Mouse (Mus musculus): ENCODE measurements around the gene Erh. TPM values are rescaled to one million over a fixed set of nuclear protein-coding genes. Genes with fewer than 3 reads are reported as not detected.
A peak's percentile ranks its signal among the peaks of the same experiment; 100 is the strongest.

The Erh gene
- polyA plus RNA-seq, 1 experiment from 2014 or later = 324 TPM

DNA sequence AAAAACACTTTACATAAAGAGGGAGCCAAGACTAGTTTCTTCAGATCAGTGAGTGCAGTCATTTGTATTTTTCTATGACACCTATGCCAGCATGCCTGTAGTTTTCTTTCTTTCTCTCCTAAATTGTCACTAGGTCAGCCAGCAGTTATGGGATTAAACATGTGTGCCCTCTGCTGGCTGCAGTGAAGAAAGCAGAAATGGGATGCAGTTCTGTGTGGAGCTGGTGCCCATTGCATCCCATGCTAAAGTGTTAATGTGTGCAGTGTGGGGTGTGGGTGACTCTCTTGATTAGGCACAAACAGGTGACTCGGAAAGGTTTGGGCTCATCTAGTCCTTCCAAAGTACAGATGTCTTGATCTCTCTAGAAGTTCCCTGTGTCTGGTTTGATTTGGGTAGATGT, 37.2 kb upstream of the Erh start:
- Histone ChIP-seq H3K9ac (ENCODE audit: low read length) (no peak overlapping the region), H3K36me3 (ENCODE audit: control insufficient read depth, insufficient read depth, low read length) (peaks cover 25% of the 10 kb centered on the region), H3K4me3 (ENCODE audit: low read depth, low read length) (no peak overlapping the region), H3K27ac (ENCODE audit: low read depth, low read length) (no peak overlapping the region), H3K4me2 (ENCODE audit: low read length) (no peak overlapping the region), H3K9me3 (replicated peaks; ENCODE audit: control insufficient read depth, low read length) (no peaks in the 10 kb centered on the region), H3K4me1 (ENCODE audit: control insufficient read depth, insufficient read depth, low read length) (no peaks in the 10 kb centered on the region), H3K27me3 (replicated peaks; ENCODE audit: control insufficient read depth, insufficient read depth, low read length) (no peaks in the 10 kb centered on the region)
- DNase-seq (ENCODE audit: low spot score) = peak; percentile 61
- WGBS = 76% methylated on average over 1 of the region's 1 CpGs
- ATAC-seq = no peak

DNA sequence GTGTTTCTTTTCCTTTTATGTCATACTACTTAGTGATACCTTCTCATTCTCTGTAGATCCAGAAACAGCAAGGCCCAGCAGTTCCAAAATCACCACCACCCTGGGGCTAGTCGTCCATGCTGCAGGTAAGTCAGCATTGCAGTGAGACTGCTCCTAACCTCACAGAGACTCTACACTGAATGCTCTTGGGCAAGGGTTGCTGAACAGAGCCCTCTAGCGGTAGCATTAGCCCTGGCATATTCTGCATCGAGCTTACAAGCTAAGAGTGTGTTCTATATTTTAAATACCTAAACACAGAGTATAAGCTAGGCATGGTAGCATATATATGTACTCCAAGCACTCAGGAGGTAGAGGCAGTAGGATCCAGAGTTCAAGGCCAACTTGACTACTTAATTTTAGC, 29.0 kb upstream of the Erh start:
- H3K4me1 ChIP-seq (ENCODE audit: control insufficient read depth, insufficient read depth, low read length) = no peaks in the 10 kb centered on the region
- no peaks in the 10 kb centered on the region for H3K27me3 ChIP-seq (replicated peaks; ENCODE audit: control insufficient read depth, insufficient read depth, low read length)
- DNase-seq (ENCODE audit: low spot score) = peak; percentile 76
- WGBS = 17% methylated on average over 3 of the region's 3 CpGs
- H3K9me3 ChIP-seq (replicated peaks; ENCODE audit: control insufficient read depth, low read length) = no peaks in the 10 kb centered on the region
- H3K4me2 ChIP-seq (ENCODE audit: low read length) = no peak overlapping the region
- H3K27ac ChIP-seq (ENCODE audit: low read depth, low read length) = no peak overlapping the region
- no peak for ATAC-seq
- no peak overlapping the region for H3K4me3 ChIP-seq (ENCODE audit: low read depth, low read length)
- no peak overlapping the region for H3K9ac ChIP-seq (ENCODE audit: low read length)
- peaks cover 50% of the 10 kb centered on the region for H3K36me3 ChIP-seq (ENCODE audit: control insufficient read depth, insufficient read depth, low read length)

DNA sequence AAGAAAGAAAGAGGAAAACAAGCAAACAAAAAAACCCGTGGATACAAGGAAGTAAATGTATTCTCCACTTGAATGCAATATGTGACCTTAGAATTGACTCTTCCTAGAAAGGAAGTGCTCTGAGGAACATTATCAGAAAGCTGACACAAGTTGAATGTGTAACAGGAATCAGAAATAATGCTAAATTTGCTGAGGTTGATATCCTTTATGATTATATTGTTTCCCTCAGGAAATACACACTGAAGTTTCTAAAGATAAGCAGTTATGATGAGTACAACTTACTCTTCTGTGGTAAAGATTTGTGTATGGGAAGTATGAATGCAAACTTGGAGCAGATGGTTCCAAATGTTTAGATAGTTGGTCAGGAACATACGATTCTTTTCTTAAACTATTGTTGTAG, 24.2 kb upstream of the Erh start:
- Histone ChIP-seq H3K9me3 (replicated peaks; ENCODE audit: control insufficient read depth, low read length) (no peaks in the 10 kb centered on the region), H3K27me3 (replicated peaks; ENCODE audit: control insufficient read depth, insufficient read depth, low read length) (no peaks in the 10 kb centered on the region), H3K36me3 (ENCODE audit: control insufficient read depth, insufficient read depth, low read length) (peaks cover 28% of the 10 kb centered on the region), H3K4me2 (ENCODE audit: low read length) (no peak overlapping the region), H3K9ac (ENCODE audit: low read length) (no peak overlapping the region), H3K4me3 (ENCODE audit: low read depth, low read length) (no peak overlapping the region), H3K4me1 (ENCODE audit: control insufficient read depth, insufficient read depth, low read length) (no peaks in the 10 kb centered on the region), H3K27ac (ENCODE audit: low read depth, low read length) (no peak overlapping the region)
- 81% methylated on average over 2 of the region's 2 CpGs for WGBS
- no peak for DNase-seq (ENCODE audit: low spot score)
- ATAC-seq = no peak

DNA sequence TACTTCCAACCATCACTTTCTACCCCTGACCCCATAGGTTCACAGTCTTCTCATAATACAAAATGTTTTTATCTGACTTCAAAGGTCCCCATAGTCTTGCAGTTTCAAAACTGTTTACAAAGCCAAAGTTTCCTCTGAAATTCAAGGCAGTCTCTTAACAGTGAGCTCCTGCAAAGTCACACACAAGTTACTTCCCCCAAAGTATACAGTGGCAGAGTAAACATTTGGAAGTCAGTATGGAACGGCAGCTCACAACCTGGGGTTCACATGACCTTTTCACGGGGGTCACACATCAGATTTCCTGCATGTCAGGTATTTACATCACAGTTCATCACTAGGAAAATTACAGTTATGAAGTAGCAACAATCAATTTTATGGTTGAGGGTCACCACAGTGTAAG, 19.8 kb upstream of the Erh start:
- Histone ChIP-seq H3K27me3 (replicated peaks; ENCODE audit: control insufficient read depth, insufficient read depth, low read length) (no peaks in the 10 kb centered on the region), H3K27ac (ENCODE audit: low read depth, low read length) (no peak overlapping the region), H3K36me3 (ENCODE audit: control insufficient read depth, insufficient read depth, low read length) (peaks cover 26% of the 10 kb centered on the region), H3K4me2 (ENCODE audit: low read length) (no peak overlapping the region), H3K4me3 (ENCODE audit: low read depth, low read length) (no peak overlapping the region), H3K9me3 (replicated peaks; ENCODE audit: control insufficient read depth, low read length) (no peaks in the 10 kb centered on the region), H3K9ac (ENCODE audit: low read length) (no peak overlapping the region), H3K4me1 (ENCODE audit: control insufficient read depth, insufficient read depth, low read length) (no peaks in the 10 kb centered on the region)
- DNase-seq (ENCODE audit: low spot score) (no peak), ATAC-seq (no peak)
- WGBS = 95% methylated on average over 2 of the region's 2 CpGs

DNA sequence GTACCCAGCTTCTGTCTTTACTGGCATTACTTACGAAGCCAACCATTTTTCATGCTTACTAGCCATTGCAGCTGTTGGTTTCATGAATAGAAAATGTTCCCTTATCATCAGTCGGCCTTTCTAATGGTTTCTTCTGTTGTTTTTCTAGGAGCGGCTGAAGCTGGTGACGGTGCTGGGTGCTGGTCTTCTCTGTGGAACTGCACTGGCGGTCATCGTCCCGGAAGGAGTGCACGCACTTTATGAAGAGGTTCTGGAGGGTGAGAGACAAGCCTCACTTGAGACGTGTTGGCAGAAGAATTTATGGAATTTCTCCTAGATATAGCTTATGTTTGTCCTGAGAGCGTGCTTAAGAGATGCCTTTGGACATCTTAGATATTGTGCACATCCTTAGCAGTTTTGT, 18.2 kb upstream of the Erh start:
- WGBS = 93% methylated on average over 10 of the region's 10 CpGs
- H3K27ac ChIP-seq (ENCODE audit: low read depth, low read length) = no peak overlapping the region
- H3K4me2 ChIP-seq (ENCODE audit: low read length) = no peak overlapping the region
- peaks cover 18% of the 10 kb centered on the region for H3K36me3 ChIP-seq (ENCODE audit: control insufficient read depth, insufficient read depth, low read length)
- no peak overlapping the region for H3K4me3 ChIP-seq (ENCODE audit: low read depth, low read length)
- H3K4me1 ChIP-seq (ENCODE audit: control insufficient read depth, insufficient read depth, low read length) = no peaks in the 10 kb centered on the region
- H3K27me3 ChIP-seq (replicated peaks; ENCODE audit: control insufficient read depth, insufficient read depth, low read length) = no peaks in the 10 kb centered on the region
- no peaks in the 10 kb centered on the region for H3K9me3 ChIP-seq (replicated peaks; ENCODE audit: control insufficient read depth, low read length)
- ATAC-seq = no peak
- no peak for DNase-seq (ENCODE audit: low spot score)
- no peak overlapping the region for H3K9ac ChIP-seq (ENCODE audit: low read length)

DNA sequence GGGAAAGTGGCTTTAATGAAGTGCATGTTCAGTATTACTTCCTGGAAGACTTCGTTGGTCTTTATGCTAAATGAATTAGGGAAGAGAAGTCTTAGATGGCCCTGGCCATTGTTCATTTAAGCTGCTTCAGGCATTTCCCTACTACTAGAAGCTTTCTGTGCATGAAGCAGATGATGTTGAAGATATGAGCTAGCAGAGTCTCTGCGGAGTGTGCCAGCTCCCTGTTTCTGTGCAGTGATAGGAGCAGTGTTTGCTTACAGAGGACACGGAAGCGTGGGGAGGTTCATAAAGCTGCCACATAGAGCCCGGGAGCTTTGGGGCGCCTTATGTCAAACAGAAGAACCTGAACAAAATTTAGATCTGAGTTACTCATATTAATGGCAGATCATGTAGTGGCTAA, 14.5 kb upstream of the Erh start:
- WGBS = 82% methylated on average over 6 of the region's 6 CpGs
- H3K36me3 ChIP-seq (ENCODE audit: control insufficient read depth, insufficient read depth, low read length) = 0 out of 2 replicates have a peak, but pooled peaks cover 6% of the 10 kb centered on the region
- DNase-seq (ENCODE audit: low spot score) (no peak), ATAC-seq (no peak)
- H3K9ac ChIP-seq (ENCODE audit: low read length) = no peak overlapping the region
- H3K9me3 ChIP-seq (replicated peaks; ENCODE audit: control insufficient read depth, low read length) = no peaks in the 10 kb centered on the region
- H3K27ac ChIP-seq (ENCODE audit: low read depth, low read length) = no peak overlapping the region
- no peak overlapping the region for H3K4me3 ChIP-seq (ENCODE audit: low read depth, low read length)
- no peaks in the 10 kb centered on the region for H3K4me1 ChIP-seq (ENCODE audit: control insufficient read depth, insufficient read depth, low read length)
- no peaks in the 10 kb centered on the region for H3K27me3 ChIP-seq (replicated peaks; ENCODE audit: control insufficient read depth, insufficient read depth, low read length)
- H3K4me2 ChIP-seq (ENCODE audit: low read length) = no peak overlapping the region

DNA sequence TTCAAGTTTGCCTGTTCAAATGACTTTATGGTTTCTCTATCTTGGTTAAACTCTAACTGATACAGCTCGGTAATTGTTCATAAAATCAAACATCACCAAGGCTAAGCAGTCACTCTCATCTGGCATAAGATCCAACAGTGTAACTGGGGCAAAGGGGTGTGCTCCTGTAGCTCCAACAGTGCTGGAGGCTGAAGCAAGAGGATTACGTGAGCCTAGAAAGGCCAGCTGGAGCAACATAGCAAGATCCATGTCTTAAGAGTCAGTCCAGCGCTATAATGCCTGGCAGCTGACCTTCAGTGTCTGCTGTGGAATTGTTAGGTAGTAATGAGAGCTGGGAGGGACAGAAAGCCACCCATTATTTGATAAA, 10.5 kb upstream of the Erh start:
- no peak overlapping the region for H3K4me3 ChIP-seq (ENCODE audit: low read depth, low read length)

DNA sequence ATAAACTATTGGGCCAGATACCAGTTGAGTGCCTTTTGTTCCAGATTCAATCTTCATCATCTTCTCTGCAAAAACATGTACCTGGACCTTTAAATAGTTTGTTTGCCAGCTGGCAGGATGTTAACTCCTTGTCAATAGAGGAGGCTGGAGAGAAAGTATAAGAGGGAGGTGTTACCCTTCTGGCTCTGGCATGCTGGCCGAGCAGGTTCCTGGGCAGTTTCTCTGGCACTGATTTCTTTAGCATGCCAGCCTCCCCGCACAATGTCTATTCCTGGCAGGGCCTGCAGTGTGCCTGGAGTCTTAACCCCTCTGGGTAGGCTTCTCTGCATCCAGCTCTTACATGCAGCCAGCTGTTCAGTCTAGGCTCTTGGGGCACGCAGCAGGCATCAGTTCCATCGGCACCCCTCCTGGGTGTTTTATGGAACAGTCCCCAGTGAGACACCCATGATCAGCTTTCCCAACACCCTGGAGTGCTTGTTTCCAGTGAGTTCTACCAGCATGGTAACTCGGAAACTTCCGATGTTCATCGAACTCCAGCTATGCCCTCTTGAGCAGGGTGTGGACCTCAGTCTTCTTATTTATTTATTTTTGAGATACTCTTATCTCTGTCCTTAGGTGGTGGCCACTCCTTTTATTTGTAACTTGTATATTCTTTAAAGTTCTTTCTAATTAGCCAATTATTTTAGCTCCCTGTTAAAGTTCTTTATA, 10.0 kb upstream of the Erh start:
- H3K4me2 ChIP-seq (ENCODE audit: low read length) = no peak overlapping the region
- H3K36me3 ChIP-seq (ENCODE audit: control insufficient read depth, insufficient read depth, low read length) = 0 out of 2 replicates have a peak, but pooled peaks cover 2% of the 10 kb centered on the region
- no peak overlapping the region for H3K4me3 ChIP-seq (ENCODE audit: low read depth, low read length)
- H3K9me3 ChIP-seq (replicated peaks; ENCODE audit: control insufficient read depth, low read length) = no peaks in the 10 kb centered on the region
- H3K9ac ChIP-seq (ENCODE audit: low read length) = no peak overlapping the region
- H3K27ac ChIP-seq (ENCODE audit: low read depth, low read length) = no peak overlapping the region
- H3K4me1 ChIP-seq (ENCODE audit: control insufficient read depth, insufficient read depth, low read length) = no peaks in the 10 kb centered on the region
- DNase-seq (ENCODE audit: low spot score) (no peak), ATAC-seq (no peak)
- WGBS = 88% methylated on average over 7 of the region's 7 CpGs
- H3K27me3 ChIP-seq (replicated peaks; ENCODE audit: control insufficient read depth, insufficient read depth, low read length) = no peaks in the 10 kb centered on the region

More for the DNA sequence above, 10.5 kb upstream of the Erh start:
- Histone ChIP-seq H3K9ac (ENCODE audit: low read length) (no peak overlapping the region), H3K27me3 (replicated peaks; ENCODE audit: control insufficient read depth, insufficient read depth, low read length) (no peaks in the 10 kb centered on the region), H3K27ac (ENCODE audit: low read depth, low read length) (no peak overlapping the region), H3K4me2 (ENCODE audit: low read length) (no peak overlapping the region), H3K9me3 (replicated peaks; ENCODE audit: control insufficient read depth, low read length) (no peaks in the 10 kb centered on the region), H3K36me3 (ENCODE audit: control insufficient read depth, insufficient read depth, low read length) (0 out of 2 replicates have a peak, but pooled peaks cover 2% of the 10 kb centered on the region), H3K4me1 (ENCODE audit: control insufficient read depth, insufficient read depth, low read length) (no peaks in the 10 kb centered on the region)
- DNase-seq (ENCODE audit: low spot score) (no peak), ATAC-seq (no peak)
- WGBS = 91% methylated on average over 3 of the region's 3 CpGs

DNA sequence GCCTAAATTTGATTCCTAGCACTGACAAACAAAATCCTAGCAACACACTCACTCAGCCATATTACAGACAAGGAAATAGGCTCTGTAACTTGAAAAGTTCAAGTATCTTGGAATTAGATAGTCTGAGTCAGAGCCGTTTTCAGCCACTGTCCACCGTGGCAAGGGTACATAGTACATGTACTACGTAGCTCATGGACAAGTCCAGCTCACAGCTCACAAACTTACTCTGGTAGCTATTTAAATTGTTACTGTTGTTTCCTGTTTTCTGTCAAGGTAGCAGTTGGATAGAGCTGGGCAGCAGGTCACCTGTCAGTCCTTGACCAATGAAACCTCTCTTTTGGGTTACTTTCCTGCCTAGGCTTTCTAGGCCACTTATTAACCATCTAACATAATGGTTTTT, 2.2 kb upstream of the Erh start:
- ATAC-seq = no peak
- 96% methylated on average over 3 of the region's 3 CpGs for WGBS
- Histone ChIP-seq H3K4me1 (ENCODE audit: control insufficient read depth, insufficient read depth, low read length) (peaks cover 25% of the 10 kb centered on the region), H3K36me3 (ENCODE audit: control insufficient read depth, insufficient read depth, low read length) (peaks cover 6% of the 10 kb centered on the region; the same call in 1 of the 2 replicates), H3K9ac (ENCODE audit: low read length) (no peak overlapping the region), H3K4me3 (ENCODE audit: low read depth, low read length) (no peak overlapping the region), H3K9me3 (replicated peaks; ENCODE audit: control insufficient read depth, low read length) (no peaks in the 10 kb centered on the region), H3K27me3 (replicated peaks; ENCODE audit: control insufficient read depth, insufficient read depth, low read length) (no peaks in the 10 kb centered on the region), H3K4me2 (ENCODE audit: low read length) (peak overlapping the region; percentile 95), H3K27ac (ENCODE audit: low read depth, low read length) (no peak overlapping the region)
- DNase-seq (ENCODE audit: low spot score) = no peak

All from forebrain, embryonic 14.5 days (tissue).